Mouse (Mus musculus) gastrocnemius, postnatal 4 days (tissue): ENCODE measurements around the gene Cnfn. TPM values are rescaled to one million over a fixed set of nuclear protein-coding genes. Genes with fewer than 3 reads are reported as not detected.

Experiments
- DNase-seq, 2 experiments: peaks; one replicate each; pipeline ENCODE4 v3.0.0; 2021 to 2022; ENCODE audit warnings: low spot score in 2 of 2, mixed read lengths in 2 of 2
- total RNA-seq, 2 experiments: library from RNA; stranded (reverse); gene quantifications; 2 replicates each; pipeline ENCODE4 v1.2.3; 2021

The Cnfn gene
- total RNA-seq, 2 experiments from 2014 or later, result not detected

- DNase-seq, result no peak
Observed at GRCm38 (mm10) chr7:25390986-25391385, 21.5 kb upstream of the Cnfn start.

GRCm38 (mm10) chr7:25390054-25390770 lies 20.7 kb upstream of the Cnfn start:
- peak in 1 of 2 experiments; percentile 50 for DNase-seq

- DNase-seq, result no peak
Observed at GRCm38 (mm10) chr7:25388916-25389315, 19.4 kb upstream of the Cnfn start.

DNA sequence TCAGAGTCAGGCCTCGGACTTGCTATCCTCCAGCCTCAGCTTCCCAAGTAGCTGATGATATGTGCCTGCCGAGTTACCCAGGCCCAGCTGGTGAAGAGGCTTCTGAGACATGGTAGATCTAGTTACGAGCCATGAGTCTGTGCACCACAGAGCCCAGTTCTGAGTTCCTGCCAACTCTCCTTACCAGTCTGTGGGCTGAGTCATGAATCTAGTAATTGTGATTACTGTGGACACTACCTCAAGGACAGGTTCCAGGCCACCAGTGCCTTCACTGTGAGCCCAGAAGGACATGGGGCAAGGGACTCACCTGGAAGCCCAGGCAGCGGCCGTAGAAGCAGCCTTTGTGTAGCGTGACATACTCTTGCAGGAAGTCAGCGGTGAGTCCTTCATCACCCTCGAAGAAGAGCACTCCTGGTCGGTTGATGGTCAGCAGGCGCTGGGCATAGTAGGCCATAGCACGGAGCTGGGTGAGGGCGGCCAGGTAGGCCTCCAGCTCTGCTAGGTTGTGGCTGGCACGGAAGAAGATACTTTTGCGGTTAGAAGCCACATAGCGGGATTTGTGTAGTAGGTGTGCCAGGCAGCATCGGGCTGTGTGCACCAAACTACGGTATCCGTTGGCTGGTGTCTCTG lies 18.4 kb upstream of the Cnfn start:
- no peak for DNase-seq

GRCm38 (mm10) chr7:25385850-25386555 lies 16.5 kb upstream of the Cnfn start:
- peak in 1 of 2 experiments; percentile 78 for DNase-seq

GRCm38 (mm10) chr7:25385259-25385658 lies 15.7 kb upstream of the Cnfn start:
- no peak for DNase-seq

DNA sequence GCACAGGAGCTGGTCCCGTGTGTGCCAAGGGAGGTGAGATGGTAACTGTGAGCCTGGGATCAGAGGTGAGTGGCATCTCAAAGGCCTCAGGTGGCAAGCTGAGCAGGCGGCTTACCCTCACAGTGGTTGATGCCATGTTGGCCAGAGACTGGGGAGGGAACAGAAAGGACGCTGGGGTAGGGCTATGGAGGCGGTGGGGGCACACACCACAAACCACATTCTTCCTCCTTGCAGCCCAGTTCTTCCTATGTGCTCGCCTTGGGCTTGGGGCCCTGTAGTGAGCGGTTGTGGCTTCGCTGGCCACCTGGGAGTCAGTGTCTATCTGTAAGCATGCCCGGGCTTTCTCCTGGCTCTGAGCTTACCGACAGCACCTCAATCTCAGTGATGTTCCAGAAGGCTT lies 15.3 kb upstream of the Cnfn start:
- DNase-seq, result no peak

DNA sequence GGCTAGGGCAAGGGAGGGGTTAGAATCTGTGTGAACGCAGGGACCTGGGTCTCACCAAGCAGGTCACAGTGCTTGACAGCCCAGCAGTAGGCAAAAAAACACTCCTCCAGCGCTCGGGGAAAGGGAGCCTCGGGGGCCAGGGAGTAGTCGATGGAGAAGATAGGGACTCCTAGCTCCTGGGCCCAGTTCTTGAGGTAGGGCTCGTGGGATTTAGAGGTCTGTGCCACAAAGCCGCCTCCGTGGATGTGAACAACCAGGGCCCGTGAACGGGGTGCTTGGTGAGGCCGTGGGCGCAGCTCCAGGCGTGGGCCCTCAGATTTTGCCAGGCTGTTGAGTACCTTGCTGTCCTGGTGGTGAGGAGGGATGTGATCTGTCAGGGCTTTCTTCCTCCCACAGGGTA lies 14.8 kb upstream of the Cnfn start:
- no peak for DNase-seq

DNA sequence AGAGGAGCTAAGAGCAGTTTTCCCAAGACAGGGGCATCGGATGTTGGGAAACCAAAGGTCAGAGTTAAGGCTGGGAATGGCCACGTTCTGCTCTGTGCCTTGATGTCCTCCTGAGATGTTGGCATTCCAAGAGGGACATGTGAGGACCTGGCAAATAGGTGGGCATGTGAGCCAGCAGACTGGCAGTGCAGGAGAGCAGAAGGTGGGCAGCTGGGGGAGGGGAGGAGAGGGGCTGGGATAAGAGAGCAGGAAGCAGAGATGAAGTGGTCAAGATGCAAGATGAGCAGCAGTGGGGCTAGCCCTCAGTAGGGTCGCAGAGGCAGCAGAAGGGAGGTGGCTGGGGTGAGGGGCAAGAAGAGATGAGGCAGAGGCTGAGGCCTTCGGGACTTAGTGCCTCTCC lies 14.4 kb upstream of the Cnfn start:
- no peak for DNase-seq

DNA sequence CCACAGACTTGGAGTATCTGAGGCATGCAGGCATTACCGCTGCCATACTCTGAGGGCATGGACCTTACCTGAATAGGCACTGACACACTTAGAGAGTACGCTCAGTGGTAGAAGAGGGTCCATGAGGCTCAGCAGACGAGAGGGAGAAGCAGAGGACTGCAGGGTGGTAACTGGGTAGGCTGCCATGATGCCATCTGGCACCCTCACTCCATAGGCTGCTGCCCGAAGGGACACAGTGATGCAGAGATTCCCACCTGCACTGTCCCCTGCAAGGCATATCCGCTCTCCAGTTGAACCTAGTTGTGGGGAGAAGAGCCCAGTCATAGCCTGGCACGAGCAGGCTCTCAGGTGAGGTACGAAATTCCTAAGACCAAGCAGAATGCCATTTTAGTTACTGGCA lies 13.9 kb upstream of the Cnfn start:
- DNase-seq, result no peak

GRCm38 (mm10) chr7:25382541-25382940 lies 13.0 kb upstream of the Cnfn start:
- no peak for DNase-seq

- no peak for DNase-seq
Observed at GRCm38 (mm10) chr7:25381284-25381680, 11.8 kb upstream of the Cnfn start.

DNA sequence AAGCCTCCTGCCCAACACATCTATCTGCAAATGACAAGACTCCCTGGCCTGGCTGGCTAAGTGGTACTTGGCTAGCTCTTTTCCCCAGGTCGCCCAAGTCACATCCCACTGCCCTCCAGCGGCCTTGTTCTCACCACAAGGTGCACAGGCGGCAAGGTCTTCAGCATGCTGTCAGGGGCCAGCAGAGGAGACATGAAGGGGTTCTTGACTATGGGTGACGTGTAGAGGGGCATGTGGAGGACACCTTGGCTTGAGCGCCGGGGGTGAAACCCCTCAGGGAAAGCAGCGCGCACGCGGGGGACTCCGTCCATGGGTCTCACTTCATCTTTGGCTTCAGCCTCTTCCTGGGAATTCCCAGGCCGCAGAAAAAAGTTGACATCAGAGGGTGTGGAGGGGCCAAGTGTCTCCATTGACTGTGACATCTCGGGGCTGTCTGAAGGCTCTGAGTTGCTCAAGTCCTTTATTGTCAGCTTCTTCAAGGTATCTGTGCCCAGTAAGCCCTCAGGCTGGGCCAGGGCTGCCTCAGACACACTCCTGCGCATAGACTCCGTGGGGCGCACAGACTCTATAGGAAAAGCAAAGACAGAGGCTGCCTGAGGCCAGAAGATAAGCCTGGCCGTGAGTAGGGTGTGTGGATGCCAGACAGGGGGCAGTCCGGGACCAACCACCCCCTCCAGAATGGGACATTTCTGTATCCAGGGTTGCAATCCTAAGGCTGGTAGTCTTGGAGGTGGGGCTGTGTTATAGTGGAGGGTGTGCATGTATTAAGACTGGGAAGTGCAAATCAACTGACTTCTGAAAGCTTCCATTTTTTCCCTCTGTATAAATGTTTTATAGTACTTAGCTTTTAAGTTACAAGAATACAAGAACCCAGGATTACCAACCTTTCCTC lies 11.1 kb upstream of the Cnfn start:
- DNase-seq, result no peak

DNA sequence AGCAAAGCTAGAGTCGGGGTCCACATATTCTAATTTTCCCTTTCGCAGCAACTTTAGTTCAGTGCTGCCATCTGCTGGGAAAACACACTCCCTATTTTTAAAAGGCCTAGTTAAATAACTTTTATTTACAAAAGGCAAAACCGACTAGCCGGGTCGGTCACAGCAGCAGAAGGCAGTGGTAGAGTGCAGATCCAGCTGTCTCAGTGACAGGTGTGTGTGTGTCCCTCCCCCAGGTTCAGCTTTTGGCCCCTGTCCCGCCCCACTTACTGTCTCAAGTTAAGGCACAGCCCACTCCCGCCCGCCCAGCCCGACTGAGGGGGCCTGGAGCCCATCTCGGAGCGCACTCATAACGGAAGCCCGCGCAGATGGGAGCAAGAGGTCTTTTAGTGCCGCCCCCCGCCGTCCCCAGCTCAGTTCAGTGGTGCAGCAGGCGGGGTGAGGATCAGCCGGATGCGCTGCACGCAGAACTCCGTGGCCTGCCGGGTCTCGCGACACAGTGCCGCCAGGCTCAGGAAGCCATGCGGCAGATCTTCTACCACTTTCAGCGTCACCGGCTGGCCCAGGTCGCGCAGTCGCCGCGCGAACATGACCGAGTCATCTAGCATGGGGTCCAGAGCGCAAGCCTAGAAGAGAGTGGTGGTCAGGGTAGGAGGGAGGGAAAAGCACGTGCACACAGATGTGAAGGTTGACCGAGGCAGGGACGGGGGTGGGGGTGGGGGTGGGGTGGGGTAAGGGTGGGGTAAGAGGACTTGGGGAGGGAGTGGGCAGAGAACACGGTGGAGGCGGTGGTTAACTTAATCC lies 10.2 kb upstream of the Cnfn start:
- DNase-seq, result peak in 1 of 2 experiments; percentile 60

- no peak for DNase-seq
Observed at GRCm38 (mm10) chr7:25378181-25379100, 8.9 kb upstream of the Cnfn start.

DNA sequence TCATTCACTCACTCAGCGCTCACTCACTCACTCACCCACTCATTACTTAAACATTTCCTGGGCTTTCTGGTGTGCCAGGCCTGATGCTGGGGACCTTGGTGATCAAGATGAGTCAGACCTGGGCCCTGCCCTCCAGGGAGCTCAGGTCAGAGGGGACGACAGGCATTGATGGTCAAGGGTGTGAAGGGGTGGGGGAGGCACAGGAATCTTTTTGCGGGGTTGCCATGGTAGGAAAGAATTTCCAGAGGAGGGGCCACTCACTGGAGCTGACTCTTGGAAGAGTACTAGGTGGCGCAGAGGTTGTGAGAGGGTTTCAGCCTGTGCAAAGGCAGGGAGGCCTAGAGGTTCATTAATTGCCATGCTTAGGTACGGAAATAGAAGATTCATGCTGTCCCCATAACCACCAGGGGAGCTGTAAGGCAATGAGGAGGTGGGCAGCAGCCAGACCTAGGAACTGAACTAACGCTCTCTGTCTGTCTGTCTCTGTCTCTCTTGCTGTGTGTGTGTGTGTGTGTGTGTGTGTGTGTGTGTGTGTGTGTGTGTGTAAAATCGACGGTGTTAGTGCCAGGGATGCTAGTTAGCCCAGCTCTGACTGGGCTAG lies 7.7 kb upstream of the Cnfn start:
- DNase-seq, result no peak

GRCm38 (mm10) chr7:25376556-25376955 lies 7.0 kb upstream of the Cnfn start:
- DNase-seq, result peak in 1 of 2 experiments; percentile 71

DNA sequence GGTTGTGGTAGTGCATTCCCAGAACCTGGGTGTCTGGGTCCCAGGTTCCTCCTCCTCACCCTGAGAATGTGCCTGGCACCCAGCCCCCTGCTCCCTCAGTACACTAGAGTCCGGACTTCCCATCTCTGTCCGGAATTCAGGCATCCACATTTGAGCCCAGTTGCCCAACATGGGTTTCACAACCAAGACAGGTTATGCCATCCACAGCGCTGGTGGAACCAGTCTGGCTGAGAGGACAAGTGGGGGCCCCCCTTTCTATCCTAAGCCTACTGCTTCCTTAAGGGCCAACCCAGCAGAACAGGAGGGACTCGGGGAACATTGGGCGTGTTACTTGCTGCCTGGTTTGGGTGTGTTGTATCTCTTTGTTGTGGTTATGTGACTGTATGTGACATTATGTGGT lies 2.9 kb upstream of the Cnfn start:
- no peak for DNase-seq

- no peak for DNase-seq
Observed at GRCm38 (mm10) chr7:25368333-25368732, 1.2 kb downstream of the Cnfn start.
